Mouse (Mus musculus): Measurements from ENCODE around the gene Cyp4a12b. TPM values are rescaled to one million over a fixed set of nuclear protein-coding genes. Genes with fewer than 3 reads are reported as not detected.
"Not testable (repeated sequence)": the region's sequence is repeated elsewhere in the genome, so short reads cannot be mapped to it uniquely, and the experiment has no call there.

The Cyp4a12b gene
- not detected in 2 replicates for polyA plus RNA-seq (2014; fragmentation: Nextera tagmentation; extraction: Ambion mirVana)

DNA sequence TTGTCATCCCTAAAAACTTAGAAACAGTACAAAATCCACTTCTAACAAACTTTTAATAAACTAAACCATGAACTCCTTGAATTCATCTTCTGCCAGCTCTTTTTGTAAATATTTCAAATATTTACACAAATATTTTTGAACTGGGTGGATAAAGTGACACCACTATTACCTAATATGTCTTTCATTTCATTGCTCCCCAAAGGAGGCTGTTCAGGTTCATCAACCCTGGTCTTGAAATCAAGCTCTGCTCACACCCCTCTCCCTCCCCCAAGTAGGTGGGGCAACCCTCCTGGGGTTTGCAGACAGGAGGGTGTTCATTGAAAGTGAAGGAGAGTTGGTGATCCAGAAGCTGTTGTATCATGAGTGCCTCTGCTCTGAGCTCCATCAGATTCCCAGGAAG is at the start of gene Cyp4a12b:
TSS of gene Cyp4a12b (plus strand) at position 301 of the 400 bp plus-strand sequence.
- not testable (repeated sequence) for H3K4me3 ChIP-seq (ENCODE audit: low read depth, low read length); H3K9ac ChIP-seq (replicated peaks; ENCODE audit: low read depth, low read length); H3K4me1 ChIP-seq (ENCODE audit: control insufficient read depth, insufficient read depth, low read length); H3K27me3 ChIP-seq (ENCODE audit: control insufficient read depth, insufficient read depth, low read length); H3K9me3 ChIP-seq (ENCODE audit: control insufficient read depth, low read depth, low read length); ATAC-seq (ENCODE audit: insufficient number of reproducible peaks, insufficient read depth, low FRiP score, low read depth); H3K4me2 ChIP-seq (replicated peaks; ENCODE audit: low read depth, low read length); H3K36me3 ChIP-seq (ENCODE audit: control insufficient read depth, insufficient read depth, low read length); H3K27ac ChIP-seq (ENCODE audit: low read length)

DNA sequence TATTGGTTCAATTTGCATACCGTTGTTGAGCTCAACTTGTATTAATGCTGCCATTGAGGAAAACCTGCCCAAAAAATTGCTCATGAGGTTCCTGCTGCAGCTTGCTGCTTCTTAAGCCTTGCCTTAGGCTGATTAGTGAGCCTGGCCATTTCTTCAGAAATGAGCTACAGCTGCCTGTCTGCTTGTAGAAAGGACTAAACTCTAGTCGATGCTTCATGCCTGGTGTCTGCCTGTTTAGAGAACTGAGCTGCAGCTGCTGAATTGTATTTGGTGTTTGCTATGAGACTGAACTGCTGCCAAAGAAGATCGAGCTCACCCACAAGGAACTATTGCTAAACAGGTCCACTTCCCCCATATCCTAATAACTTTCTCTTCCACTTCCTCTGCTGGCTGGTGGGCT is 45.8 kb upstream of the Cyp4a12b start:
- H3K4me1 ChIP-seq (ENCODE audit: control insufficient read depth, insufficient read depth, low read length); H3K36me3 ChIP-seq (ENCODE audit: control insufficient read depth, insufficient read depth, low read length); H3K4me2 ChIP-seq (replicated peaks; ENCODE audit: low read depth, low read length); H3K9ac ChIP-seq (replicated peaks; ENCODE audit: low read depth, low read length); H3K9me3 ChIP-seq (ENCODE audit: control insufficient read depth, low read depth, low read length); H3K27ac ChIP-seq (ENCODE audit: low read length); H3K27me3 ChIP-seq (ENCODE audit: control insufficient read depth, insufficient read depth, low read length); ATAC-seq (ENCODE audit: insufficient number of reproducible peaks, insufficient read depth, low FRiP score, low read depth); H3K4me3 ChIP-seq (ENCODE audit: low read depth, low read length): not testable (repeated sequence)
- WGBS: 78% methylated on average over 3 of the region's 3 CpGs

DNA sequence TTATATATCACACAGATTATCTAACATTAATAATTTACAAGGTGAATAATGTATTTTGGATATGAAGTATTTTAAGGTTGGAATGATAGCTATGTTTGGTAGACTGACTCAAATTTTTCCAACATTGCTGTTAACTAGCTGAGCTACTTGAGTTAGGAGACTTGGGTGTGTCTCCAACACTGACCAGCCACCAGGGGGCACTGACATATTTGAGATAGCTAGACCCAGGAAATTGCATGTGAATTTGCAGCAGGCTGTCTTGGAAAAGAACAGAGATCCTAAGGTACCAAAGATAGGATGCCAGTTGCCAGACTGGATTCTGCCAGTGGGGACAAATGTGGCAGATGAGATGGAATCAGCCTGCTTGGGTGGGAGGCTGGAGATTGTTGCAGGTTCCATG is 43.4 kb upstream of the Cyp4a12b start:
- H3K27me3 ChIP-seq (ENCODE audit: control insufficient read depth, insufficient read depth, low read length); H3K9me3 ChIP-seq (ENCODE audit: control insufficient read depth, low read depth, low read length); H3K9ac ChIP-seq (replicated peaks; ENCODE audit: low read depth, low read length); H3K4me2 ChIP-seq (replicated peaks; ENCODE audit: low read depth, low read length); ATAC-seq (ENCODE audit: insufficient number of reproducible peaks, insufficient read depth, low FRiP score, low read depth); H3K36me3 ChIP-seq (ENCODE audit: control insufficient read depth, insufficient read depth, low read length); H3K27ac ChIP-seq (ENCODE audit: low read length); H3K4me3 ChIP-seq (ENCODE audit: low read depth, low read length); H3K4me1 ChIP-seq (ENCODE audit: control insufficient read depth, insufficient read depth, low read length): not testable (repeated sequence)

DNA sequence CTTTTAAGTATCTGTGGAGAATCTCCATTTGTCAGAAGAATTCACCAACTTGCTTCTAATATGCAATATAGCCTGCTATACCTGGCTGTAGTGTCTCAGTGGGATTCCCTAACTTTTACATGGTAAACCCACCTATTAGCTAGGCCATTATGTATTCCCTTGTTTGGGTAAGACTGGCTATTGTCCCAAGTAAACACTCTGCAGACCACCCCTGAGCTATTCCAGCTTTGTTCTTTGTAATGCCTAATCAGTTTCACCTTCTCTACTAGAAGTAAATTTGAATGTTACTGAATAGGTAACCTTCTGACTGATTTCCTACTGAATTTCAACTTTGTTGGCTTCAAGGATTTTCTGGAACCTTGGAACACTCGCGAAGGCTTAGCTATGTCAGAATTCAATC is 15.2 kb upstream of the Cyp4a12b start:
- H3K36me3 ChIP-seq (ENCODE audit: control insufficient read depth, insufficient read depth, low read length); H3K27ac ChIP-seq (ENCODE audit: low read length); H3K4me3 ChIP-seq (ENCODE audit: low read depth, low read length); H3K4me2 ChIP-seq (replicated peaks; ENCODE audit: low read depth, low read length); H3K27me3 ChIP-seq (ENCODE audit: control insufficient read depth, insufficient read depth, low read length); ATAC-seq (ENCODE audit: insufficient number of reproducible peaks, insufficient read depth, low FRiP score, low read depth); H3K4me1 ChIP-seq (ENCODE audit: control insufficient read depth, insufficient read depth, low read length); H3K9ac ChIP-seq (replicated peaks; ENCODE audit: low read depth, low read length); H3K9me3 ChIP-seq (ENCODE audit: control insufficient read depth, low read depth, low read length): not testable (repeated sequence)
- WGBS: 77% methylated on average over 2 of the region's 2 CpGs

DNA sequence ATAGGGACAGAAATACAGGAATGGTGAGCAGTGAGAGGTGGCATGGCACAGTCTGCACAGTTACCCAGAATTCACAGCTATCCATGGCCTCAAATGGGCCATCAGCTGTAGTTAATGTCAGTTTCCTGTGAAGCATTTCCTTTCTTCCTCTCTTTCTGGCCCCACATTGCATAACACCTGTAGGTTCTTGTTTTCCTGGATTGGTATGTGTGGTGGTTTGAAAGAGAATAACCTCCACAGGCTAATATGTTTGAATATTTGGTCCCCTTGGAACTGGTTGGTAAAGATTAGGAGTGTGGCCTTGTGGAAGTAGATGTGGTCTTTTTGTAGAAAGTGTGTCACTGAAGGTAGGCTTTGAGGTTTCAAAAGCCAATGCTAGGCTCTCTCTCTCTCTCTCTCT is 14.5 kb upstream of the Cyp4a12b start:
- H3K4me1 ChIP-seq (ENCODE audit: control insufficient read depth, insufficient read depth, low read length); H3K4me3 ChIP-seq (ENCODE audit: low read depth, low read length); H3K9ac ChIP-seq (replicated peaks; ENCODE audit: low read depth, low read length); H3K27me3 ChIP-seq (ENCODE audit: control insufficient read depth, insufficient read depth, low read length); H3K36me3 ChIP-seq (ENCODE audit: control insufficient read depth, insufficient read depth, low read length); ATAC-seq (ENCODE audit: insufficient number of reproducible peaks, insufficient read depth, low FRiP score, low read depth); H3K9me3 ChIP-seq (ENCODE audit: control insufficient read depth, low read depth, low read length); H3K27ac ChIP-seq (ENCODE audit: low read length); H3K4me2 ChIP-seq (replicated peaks; ENCODE audit: low read depth, low read length): not testable (repeated sequence)

DNA sequence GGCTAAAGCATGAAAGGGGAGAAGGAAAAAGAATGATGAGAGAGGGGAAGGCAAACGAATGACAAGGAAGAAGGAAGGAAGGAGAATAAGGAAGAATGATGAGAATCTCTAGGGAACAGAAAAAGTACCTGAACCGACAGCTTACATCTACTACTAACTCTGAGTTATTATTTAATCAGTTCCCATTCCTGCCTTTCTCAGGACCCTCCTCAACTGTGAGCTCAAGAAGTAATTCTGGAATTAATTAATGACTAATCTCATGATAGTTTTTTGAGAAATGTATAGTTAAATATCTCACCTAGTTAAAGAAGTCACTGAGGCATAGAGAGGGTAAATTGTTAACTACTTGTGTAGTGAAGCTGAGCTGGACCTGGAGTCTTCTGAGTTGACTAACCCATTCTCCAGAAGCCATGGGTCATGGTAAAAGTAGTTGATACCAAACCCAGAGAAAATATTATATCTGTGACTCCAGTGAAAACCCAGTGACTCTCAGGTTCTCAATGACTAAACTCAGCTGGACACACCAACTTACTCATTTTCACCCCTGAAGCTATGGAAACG is 39.2 kb downstream of the Cyp4a12b start:
- 66% methylated on average over 3 of the region's 3 CpGs for WGBS
- Histone ChIP-seq H3K9ac (replicated peaks; ENCODE audit: low read depth, low read length) (no peak overlapping the region), H3K9me3 (ENCODE audit: control insufficient read depth, low read depth, low read length) (no peaks in the 10 kb centered on the region), H3K4me3 (ENCODE audit: low read depth, low read length) (no peak overlapping the region), H3K27ac (ENCODE audit: low read length) (no peak overlapping the region), H3K4me2 (replicated peaks; ENCODE audit: low read depth, low read length) (no peak overlapping the region), H3K27me3 (ENCODE audit: control insufficient read depth, insufficient read depth, low read length) (no peaks in the 10 kb centered on the region), H3K36me3 (ENCODE audit: control insufficient read depth, insufficient read depth, low read length) (no peaks in the 10 kb centered on the region), H3K4me1 (ENCODE audit: control insufficient read depth, insufficient read depth, low read length) (no peaks in the 10 kb centered on the region)
- ATAC-seq (ENCODE audit: insufficient number of reproducible peaks, insufficient read depth, low FRiP score, low read depth): no peak

DNA sequence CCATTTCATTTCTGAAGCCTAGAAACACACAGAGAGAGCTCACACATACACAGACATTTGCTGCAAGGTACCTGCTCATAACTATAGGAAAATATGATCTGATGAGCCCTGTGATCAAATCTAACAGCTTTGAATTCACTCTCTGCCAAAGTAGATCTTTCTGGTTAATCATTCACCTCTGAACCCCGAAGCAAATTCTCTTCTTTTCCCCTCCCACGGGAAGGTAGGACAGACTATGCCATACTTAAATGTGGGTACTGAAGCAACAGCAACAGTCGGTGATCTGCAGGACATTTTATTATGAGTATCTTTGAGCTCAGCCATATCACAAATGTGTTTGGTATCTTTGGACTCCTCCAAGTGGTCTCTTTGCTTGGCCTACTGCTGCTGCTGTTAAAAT is 40.9 kb downstream of the Cyp4a12b start, which contains the start of gene Cyp4a30b:
TSS of gene Cyp4a30b (plus strand) at position 301 of the 400 bp plus-strand sequence.
- Histone ChIP-seq H3K27ac (ENCODE audit: low read length) (no peak within 1 kb of the TSS), H3K9me3 (ENCODE audit: control insufficient read depth, low read depth, low read length) (no peaks in the 10 kb centered on the region), H3K9ac (replicated peaks; ENCODE audit: low read depth, low read length) (no peak within 1 kb of the TSS), H3K27me3 (ENCODE audit: control insufficient read depth, insufficient read depth, low read length) (no peaks in the 10 kb centered on the region), H3K4me2 (replicated peaks; ENCODE audit: low read depth, low read length) (no peak within 1 kb of the TSS), H3K36me3 (ENCODE audit: control insufficient read depth, insufficient read depth, low read length) (no peaks in the 10 kb centered on the region), H3K4me3 (ENCODE audit: low read depth, low read length) (no peak within 1 kb of the TSS), H3K4me1 (ENCODE audit: control insufficient read depth, insufficient read depth, low read length) (no peaks in the 10 kb centered on the region)
- ATAC-seq (ENCODE audit: insufficient number of reproducible peaks, insufficient read depth, low FRiP score, low read depth): no peak
- 64% methylated on average over 3 of the region's 3 CpGs for WGBS

DNA sequence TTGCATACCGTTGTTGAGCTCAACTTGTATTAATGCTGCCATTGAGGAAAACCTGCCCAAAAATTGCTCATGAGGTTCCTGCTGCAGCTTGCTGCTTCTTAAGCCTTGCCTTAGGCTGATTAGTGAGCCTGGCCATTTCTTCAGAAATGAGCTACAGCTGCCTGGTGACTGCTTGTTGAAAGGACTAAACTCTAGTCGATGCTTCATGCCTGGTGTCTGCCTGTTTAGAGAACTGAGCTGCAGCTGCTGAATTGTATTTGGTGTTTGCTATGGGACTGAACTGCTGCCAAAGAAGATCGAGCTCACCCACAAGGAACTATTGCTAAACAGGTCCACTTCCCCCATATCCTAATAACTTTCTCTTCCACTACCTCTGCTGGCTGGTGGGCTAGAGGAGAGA is 62.2 kb downstream of the Cyp4a12b start:
- not testable (repeated sequence) for H3K9ac ChIP-seq (replicated peaks; ENCODE audit: low read depth, low read length); H3K4me1 ChIP-seq (ENCODE audit: control insufficient read depth, insufficient read depth, low read length); H3K27me3 ChIP-seq (ENCODE audit: control insufficient read depth, insufficient read depth, low read length); H3K36me3 ChIP-seq (ENCODE audit: control insufficient read depth, insufficient read depth, low read length); H3K9me3 ChIP-seq (ENCODE audit: control insufficient read depth, low read depth, low read length); ATAC-seq (ENCODE audit: insufficient number of reproducible peaks, insufficient read depth, low FRiP score, low read depth); H3K27ac ChIP-seq (ENCODE audit: low read length); H3K4me3 ChIP-seq (ENCODE audit: low read depth, low read length); H3K4me2 ChIP-seq (replicated peaks; ENCODE audit: low read depth, low read length)
- 82% methylated on average over 3 of the region's 3 CpGs for WGBS

DNA sequence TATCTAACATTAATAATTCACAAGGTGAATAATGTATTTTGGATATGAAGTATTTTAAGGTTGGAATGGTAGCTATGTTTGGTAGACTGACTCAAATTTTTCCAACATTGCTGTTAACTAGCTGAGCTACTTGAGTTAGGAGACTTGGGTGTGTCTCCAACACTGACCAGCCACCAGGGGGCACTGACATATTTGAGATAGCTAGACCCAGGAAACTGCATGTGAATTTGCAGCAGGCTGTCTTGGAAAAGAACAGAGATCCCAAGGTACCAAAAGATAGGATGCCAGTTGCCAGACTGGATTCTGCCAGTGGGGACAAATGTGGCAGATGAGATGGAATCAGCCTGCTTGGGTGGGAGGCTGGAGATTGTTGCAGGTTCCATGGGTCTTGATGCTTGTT is 64.6 kb downstream of the Cyp4a12b start:
- H3K27ac ChIP-seq (ENCODE audit: low read length); H3K4me1 ChIP-seq (ENCODE audit: control insufficient read depth, insufficient read depth, low read length); H3K36me3 ChIP-seq (ENCODE audit: control insufficient read depth, insufficient read depth, low read length); H3K4me2 ChIP-seq (replicated peaks; ENCODE audit: low read depth, low read length); H3K4me3 ChIP-seq (ENCODE audit: low read depth, low read length); H3K9me3 ChIP-seq (ENCODE audit: control insufficient read depth, low read depth, low read length); H3K27me3 ChIP-seq (ENCODE audit: control insufficient read depth, insufficient read depth, low read length); H3K9ac ChIP-seq (replicated peaks; ENCODE audit: low read depth, low read length): not testable (repeated sequence)
- ATAC-seq (ENCODE audit: insufficient number of reproducible peaks, insufficient read depth, low FRiP score, low read depth): 0 out of 2 replicates have a peak, but pooled peaks have one; percentile 33
